Mouse (Mus musculus) frontal cortex, postnatal 36 days (tissue): Measurements from ENCODE around the gene Lpin2.

ENCODE experiments used
- DNase-seq, 2 experiments: peaks; one replicate each; pipeline ENCODE4 v3.0.0; 2022; ENCODE audit warnings: low spot score in 2 of 2

Lpin2 gene

DNA sequence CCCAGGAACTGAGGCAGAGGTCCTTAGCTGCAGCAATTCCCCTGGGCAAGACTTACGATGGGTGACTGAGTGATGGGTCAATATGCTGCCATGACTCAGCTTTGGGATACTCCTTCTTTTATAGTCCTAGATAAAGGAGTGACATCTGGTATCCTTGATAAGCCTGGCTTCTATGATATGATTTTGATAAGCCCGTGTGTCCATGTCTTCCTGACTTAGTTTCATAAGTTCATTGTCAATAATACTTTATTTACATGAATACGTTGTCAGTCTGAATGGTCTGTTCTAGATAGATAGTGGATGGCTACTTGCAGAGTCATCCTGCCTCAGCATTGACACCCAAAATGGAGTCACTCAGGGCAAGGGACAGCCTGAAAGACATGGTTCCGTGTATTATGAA, 11.2 kb upstream of the Lpin2 start:
- DNase-seq: no peak

DNA sequence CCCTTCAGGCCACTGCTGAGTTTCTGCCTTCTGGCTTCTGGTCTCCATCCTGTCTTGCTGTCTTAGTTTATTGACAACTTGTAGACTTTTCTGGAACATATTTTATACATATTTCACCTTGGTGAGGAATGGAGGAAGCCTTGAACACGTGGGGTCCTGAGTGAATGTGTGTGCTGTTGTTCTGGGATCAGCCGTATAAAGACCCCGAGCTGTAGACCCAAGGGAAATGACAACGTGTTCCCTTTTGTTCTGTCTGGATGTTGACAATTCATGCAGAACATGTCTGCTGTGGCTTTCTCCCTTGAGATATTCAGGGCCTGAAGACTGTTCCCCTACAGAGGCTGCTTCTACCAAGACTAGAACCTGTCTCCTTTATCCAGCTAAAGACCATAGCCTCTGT, 5.0 kb upstream of the Lpin2 start:
- DNase-seq: no peak

- no peak for DNase-seq
Observed at GRCm38 (mm10) chr17:71177949-71178348, 4.4 kb upstream of the Lpin2 start.

DNA sequence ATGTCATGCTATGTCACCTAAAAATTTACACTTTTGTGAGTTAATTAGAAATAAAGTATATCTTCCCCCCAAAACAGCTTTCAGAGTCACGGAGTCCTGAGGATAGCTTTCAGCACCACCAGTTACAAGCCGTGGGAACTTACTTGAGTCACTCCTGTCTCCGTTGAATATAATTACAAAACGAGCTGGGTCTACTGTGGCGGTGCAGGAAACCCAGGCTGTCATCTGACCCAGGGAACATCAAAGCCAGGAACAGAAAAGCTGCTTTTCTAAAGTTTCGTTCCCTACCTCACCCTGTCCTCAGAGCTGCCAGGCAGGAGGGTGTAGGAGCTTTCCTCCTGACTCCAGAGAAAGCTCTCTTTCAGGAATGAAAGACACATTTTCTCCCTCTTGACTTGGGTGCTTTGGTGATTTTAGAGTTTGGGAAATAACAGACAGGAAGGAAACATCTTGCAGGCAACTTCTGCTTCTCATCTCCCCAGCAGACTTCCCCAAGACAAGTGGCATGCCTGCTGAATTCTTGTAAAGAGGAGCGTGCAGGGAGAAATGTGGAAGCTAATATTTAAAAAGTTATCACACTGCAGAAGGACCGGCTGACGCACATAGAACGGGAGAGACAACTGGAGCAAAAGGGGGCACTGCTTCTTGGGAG, 3.7 kb upstream of the Lpin2 start:
- DNase-seq: no peak

- no peak for DNase-seq
Observed at GRCm38 (mm10) chr17:71179551-71180309, 2.6 kb upstream of the Lpin2 start.

GRCm38 (mm10) chr17:71180601-71181000, 1.8 kb upstream of the Lpin2 start:
- DNase-seq: no peak

DNA sequence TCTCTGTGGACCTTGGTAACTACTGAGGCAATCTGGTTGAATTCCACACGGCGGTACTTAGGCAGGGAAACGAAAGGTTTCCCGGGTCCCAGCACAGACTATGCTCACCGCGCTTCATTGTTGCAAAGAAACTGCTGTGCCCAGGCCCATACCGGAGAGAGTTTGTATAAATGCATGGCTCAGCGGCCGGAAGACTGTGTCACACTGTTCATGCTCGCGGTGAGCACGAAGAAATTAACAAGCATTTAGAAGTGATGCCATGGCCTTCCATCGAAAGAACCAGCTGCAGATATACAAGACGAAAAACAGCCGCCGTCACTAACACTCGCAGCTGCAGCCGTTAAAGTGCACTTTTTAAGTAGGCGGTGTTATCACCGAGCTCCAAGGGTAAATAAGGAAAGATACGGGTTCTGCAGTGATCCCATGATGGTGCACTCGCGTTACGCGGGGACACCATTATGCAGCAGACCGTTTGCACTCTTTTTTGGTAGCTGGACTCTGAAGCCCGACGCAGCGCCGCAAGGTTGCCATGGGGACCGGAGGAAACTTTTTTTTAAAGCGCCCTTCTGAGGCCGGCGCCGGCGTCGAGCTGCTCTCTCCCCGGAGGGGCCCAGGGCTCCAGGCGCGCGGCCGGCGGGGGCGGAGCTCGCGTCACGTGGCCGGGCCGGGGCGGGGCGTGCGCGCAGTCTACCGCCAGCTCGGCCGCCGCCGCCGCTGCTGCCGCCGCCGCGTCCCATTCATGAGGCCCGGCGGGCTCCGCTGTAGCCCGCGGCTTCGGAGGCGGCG, 704 bp downstream of the Lpin2 start:
- peak; percentile 88 to 91 for DNase-seq

- DNase-seq: peak in 1 of 2 experiments; percentile 44
Observed at GRCm38 (mm10) chr17:71183657-71184261, 1.4 kb downstream of the Lpin2 start.

GRCm38 (mm10) chr17:71184356-71185111, 2.2 kb downstream of the Lpin2 start:
- DNase-seq: no peak

DNA sequence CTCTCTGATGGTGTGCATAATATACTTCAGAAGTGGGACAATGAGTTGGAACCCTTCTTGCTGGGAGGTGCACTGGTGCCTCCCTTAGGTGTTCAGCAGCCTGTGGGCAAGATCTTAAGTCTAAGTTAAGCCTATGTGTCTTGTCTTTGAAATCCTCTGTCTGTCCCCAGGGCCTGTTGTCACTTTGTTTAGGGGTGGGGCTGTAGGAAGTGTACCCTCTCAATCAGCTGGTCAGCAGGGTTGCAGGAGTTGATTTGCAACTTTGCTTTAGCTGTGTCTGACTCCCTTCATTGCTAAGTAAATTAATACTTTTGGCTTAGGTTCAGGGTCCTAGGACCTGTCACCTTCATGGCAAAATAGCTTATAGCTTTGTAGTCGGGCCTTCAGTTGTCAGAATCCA, 3.0 kb downstream of the Lpin2 start:
- no peak for DNase-seq

- DNase-seq: no peak
Observed at GRCm38 (mm10) chr17:71190589-71190988, 8.2 kb downstream of the Lpin2 start.

- no peak for DNase-seq
Observed at GRCm38 (mm10) chr17:71191063-71191462, 8.7 kb downstream of the Lpin2 start.

DNA sequence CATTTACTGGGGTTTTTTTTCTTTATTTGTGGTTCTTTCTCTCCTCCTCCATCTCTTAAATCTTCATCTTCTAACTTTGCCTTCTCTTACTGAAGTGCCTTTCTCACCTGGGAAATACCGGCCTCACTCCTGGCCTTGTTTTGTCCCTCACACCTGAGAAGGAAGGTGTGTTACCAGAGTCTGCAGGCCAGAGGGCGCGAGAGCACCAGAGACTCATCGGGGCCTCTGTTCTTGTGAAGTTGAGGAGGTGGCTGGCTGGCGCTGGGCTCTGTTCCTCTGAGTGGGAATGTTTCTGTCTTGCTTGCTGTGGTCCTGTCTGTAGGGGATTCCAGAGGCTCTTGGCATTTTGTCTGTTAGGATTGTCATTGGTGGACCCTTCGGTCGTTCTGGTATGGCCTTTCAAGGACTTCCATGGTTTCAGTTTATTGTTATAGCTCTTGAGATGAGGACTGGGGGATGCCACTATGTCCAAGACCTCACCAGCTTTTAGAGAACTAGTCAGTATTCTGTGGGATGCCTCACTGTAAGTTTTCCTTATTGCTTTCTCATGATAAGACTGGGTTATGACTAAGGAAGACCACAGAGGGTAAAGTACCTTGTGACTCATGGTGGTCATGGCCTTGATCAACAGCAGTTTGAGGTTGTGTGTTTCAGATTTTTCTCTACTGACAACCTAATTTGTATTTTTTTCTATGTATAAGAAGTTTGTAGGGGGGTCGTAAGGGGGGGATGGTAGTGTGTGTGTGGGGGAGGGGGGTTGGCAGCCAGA, 9.5 kb downstream of the Lpin2 start:
- no peak for DNase-seq

DNA sequence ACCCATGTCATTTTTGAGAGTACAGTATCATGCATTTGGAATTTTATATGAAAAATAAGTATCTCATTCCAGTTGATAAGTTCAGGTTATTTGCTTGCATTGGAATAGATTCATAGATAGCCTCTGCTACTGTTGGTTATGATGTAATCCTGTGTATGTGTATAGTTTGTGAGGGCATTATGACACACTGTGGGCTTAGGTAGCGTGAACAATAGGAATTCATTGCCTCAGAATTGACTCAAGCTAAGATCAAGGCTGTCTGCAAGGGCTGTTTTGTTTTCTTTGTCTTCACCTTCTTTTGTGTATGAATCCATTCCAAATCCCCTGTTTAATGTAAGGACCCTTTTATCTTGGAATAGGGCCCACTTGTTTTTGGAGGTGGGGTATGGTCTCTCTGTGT, 10.7 kb downstream of the Lpin2 start:
- no peak for DNase-seq

DNA sequence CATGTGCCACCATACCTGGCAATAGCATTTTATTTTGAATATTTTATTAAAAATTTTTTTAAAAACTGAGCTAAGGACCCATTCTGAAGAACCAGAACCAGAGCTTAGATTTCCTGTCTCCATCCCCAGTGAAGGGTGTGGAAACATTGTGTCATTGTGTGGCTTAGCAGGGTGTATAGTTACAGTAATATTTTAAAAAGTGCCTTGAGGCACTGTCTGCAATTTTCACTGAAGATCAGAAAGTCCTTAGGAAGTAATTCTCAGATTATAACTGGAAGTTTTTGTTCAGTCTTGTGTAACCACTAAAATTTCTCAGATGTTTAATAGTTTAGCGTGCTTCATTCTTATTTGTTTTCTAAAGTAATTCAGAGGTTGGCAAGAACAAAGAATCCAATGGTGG, 11.1 kb downstream of the Lpin2 start:
- no peak for DNase-seq

- no peak for DNase-seq
Observed at GRCm38 (mm10) chr17:71194906-71195632, 12.7 kb downstream of the Lpin2 start.

- no peak for DNase-seq
Observed at GRCm38 (mm10) chr17:71195633-71196391, 13.5 kb downstream of the Lpin2 start.

- no peak for DNase-seq
Observed at GRCm38 (mm10) chr17:71196415-71196814, 14.1 kb downstream of the Lpin2 start.

DNA sequence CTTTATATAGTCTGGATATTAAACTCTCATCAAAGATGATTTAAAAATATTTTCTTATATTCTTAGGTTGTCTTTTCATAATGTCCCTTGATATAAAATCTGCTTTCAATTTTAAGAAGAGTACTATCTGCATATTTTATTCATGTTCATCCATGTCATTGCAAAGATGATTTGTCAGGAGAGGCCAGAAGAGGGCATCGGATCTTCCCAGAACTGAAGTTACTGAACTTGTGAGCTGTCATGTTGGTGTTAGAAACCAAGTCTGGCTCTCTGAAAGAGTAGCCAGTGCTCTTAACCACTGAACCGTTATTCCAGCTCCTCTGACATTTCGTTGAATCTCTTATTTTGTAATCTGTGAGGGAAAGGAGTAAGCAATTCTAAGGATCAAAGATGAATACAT, 17.0 kb downstream of the Lpin2 start:
- no peak for DNase-seq
